Mouse (Mus musculus): ENCODE measurements around the gene Rmnd1.
"Not testable (repeated sequence)": the region's sequence is repeated elsewhere in the genome, so short reads cannot be mapped to it uniquely, and the experiment has no call there.

Gene Rmnd1

DNA sequence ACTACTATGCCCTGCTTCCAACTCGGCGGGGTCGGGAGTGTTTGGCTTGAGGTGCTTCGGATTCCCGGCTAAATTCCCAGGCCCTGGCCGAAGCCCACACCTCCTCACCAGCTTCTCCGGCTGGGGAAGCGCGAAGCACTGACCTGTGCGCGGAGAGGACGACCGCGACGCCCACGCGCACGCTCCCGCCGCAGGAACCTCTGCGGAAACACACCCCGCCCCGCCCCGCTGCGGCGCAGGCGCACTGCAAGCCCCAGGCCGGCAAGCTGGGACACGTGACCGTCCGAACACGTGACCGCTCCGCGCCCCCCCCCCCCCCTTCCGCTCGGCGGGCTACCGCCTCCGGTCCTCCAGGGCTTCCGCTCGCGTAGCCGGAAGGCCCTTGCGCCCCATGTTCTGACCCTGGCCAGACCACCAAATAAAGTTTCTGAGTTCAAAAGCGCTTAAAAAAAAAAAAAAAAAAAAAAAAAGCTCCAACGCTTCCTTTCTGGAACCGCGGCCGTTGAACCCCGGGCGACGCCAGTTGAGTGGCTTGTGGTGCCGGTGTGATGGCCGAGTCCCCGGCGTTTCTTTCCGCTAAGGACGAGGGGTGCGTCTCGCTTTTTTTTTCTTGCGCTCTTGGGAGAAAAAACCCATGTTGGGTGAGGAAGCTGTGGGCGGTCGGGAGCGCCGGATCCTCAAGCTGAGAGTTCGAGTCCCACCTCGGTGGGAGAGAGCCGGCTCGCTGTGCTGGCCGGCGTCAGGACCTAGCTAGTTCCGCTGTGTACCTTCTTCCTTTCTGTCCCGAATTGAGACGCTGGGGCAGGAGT, at the start of gene Rmnd1, which contains the start of gene Armt1:
Gene Rmnd1 (minus strand): TSS at position 266 of the 809 bp plus-strand sequence.
Gene Armt1 (plus strand): TSS at position 345 of the 809 bp plus-strand sequence.
- DNase-seq (ENCODE audit: low spot score in 2 of 2): peak; percentile 91 to 96

DNA sequence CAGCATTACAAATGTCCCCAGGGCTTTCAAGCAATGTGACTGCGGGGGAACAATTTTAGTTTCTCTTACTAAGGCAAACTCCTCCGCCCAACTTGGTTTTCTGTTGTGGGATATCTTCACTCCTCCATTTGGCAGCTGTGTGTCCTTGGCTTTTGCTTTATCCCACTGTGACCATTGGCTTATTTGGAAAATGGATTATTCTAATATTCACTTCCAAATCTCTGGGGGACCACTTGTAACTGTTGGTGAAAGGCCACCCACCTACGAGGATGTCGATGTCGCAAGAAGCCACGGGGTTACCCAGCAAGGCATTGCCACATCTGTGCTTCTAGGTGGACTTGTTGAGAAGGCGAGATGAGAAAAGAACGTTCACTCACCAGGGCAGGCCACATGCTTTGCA, 49.5 kb upstream of the Rmnd1 start:
- DNase-seq (ENCODE audit: low spot score in 2 of 2): no peak

DNA sequence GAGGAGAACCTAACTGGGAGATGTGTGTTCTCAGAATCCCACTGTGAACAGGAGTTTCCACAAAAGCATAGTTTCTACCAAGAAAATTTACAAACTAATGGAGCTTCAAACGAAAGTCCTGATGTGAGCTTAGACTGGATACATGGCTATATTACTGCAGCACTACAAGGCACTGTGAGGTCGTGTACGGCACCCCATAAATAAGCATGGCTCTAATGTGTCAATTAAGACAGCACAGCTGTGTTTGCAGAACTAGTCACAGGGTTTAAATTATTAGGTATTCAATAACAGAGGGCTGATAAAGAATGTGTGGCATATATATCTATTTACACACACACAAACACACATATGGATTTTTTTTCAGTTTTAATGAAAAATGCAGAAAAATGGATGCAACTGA, 48.7 kb upstream of the Rmnd1 start:
- DNase-seq (ENCODE audit: low spot score in 2 of 2): no peak

DNA sequence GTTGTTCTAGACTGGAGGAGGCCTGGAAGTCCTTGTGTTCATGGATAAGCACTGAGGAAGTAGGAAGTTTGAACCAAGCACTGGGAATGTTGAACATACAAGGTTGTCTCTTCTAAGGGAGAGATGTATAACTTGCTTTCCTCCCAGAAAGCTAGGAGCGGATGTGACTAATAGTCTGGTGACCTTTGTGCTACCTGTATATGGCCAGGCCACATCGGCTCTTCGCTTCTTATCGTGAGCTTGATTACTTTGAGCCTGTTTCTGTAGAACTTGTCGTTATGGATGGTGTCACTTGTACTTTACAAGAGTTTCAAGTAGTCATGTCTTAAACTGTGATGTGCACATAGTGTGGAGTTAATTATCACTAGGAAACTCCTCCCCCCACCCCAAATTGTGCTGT, 44.4 kb upstream of the Rmnd1 start:
- no peak for DNase-seq (ENCODE audit: low spot score in 2 of 2)

DNA sequence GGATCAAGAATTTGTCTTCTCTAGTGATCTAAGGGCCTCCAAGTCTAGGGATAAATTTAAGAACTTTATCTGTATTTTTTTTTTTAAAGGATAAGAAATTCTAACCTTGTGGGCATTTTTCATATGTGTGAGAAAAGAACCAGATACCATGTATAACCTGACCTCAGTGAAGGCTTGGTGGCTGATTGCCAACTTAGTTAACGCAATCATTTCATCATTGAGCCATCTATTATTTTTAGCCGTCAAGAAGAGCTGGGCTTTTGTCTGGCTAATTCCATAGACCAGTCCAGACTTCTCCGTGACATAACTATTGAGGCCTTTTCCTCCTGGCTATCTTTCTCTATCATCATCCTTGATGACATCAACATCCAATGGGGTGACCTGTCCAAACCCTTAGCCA, 43.2 kb upstream of the Rmnd1 start:
- no peak for DNase-seq (ENCODE audit: low spot score in 2 of 2)

DNA sequence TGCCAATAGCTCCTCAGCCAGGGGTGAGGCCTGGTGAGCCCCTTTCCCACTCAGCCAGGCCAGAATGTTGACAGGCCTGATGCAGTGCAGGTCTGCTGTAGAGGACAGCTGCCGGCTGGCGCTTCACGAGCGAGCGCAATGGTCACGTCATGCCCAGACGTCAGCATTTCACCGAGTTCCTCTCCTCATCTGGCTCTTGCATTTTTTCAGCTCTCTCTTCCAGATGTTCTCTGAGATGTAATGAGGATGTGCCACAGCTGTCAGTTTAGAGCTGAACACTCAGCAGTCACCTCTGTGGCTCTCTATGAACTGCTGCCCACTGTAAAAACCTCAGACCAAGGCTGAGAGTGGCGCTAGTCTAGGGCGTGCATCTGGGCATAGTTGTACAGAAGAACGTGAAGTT, 41.4 kb upstream of the Rmnd1 start:
- no peak for DNase-seq (ENCODE audit: low spot score in 2 of 2)

DNA sequence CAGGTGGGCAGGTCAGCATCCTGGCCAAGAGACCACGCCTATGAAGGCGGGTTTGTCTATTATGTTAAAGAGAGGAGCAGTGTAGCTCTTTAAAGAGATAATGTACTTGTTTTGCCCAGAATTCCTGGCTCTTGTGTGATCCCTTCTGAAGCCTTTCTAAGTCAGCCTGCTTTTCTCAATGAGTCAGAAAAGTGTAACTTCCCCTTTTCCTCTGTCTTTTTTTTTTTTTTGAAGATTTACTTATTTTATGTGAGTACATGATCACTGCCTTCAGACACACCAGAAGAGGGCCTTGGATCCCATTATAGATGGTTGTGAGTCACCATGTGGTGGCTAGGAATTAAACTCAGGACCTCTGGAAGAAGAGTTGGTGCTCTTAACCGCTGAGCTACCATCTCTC, 37.2 kb upstream of the Rmnd1 start:
- no peak for DNase-seq (ENCODE audit: low spot score in 2 of 2)

DNA sequence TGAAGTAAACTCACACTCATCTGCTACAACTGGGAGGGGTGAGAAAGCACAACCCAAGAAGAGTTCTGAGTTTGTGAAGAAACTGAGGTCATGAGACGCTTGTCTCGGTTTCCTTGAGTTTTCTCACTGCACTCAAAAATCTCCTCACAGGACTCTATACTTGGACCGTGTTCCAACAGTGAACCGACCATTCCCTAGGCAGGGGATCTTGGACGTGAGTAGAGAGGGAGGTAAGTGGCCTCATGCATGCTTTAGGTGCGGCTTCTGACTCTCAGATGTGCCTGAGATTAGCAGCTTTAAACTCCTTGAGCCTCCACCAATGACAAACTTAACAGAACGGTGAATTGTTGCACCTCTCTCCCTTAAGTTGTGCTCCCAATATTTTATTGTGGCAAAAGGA, 33.6 kb upstream of the Rmnd1 start:
- no peak for DNase-seq (ENCODE audit: low spot score in 2 of 2)

DNA sequence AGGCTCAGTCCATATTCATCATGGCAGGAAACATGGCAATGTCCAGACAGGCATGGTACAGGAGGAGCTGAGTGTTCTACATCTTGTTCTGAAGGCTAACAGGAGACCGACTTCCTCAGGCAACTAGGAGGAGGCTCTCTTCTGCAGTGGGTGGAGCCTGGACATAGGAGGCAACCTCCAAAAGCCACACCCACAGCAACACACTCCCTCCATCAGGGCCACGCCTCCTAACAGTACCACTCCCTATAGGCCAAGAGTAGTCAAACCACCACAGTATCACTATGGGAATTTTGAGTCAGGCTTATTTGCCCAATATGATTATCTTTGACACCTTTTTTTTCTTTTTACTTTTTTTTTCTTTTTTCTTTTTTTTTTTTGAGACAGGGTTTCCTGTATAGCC, 28.0 kb upstream of the Rmnd1 start:
- no peak for DNase-seq (ENCODE audit: low spot score in 2 of 2)

DNA sequence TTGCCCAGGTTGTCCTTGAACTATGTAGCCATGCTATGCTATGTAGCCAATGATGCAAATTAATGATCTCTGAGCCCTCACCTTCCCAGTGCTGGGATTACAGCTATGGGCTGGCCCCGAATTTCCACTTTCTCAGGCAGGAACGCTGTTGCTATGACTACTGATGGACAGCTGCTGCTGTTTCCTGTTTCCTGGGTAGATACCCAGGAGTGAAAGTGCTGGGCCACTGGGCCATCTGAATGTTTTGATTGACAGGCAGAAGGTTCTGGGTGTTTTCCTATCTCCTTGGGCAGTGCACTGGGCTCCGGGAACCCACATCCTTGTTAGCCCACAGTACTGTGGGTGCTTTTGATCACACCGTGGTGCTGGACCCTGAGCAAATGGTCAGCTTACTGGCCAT, 24.2 kb upstream of the Rmnd1 start:
- DNase-seq (ENCODE audit: low spot score in 2 of 2): no peak

DNA sequence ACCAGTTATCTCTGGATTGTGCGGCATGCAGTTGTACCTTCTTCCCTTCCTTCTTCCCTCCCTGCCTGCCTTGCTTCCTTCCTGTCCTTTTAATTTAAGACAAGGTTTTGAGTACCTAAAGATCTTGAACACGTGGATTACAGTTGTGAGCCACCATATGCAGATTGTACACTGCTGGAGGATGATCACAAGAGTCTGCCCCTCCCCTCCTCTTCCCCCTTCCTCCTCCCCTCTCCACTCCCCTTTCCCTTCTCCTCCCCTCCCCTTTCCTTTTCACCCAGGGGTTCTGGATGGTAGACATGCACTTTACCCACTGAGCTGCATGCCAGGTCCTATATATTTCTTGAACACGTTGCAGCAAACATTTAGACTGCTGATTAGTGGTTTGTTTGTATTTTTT, 3.2 kb upstream of the Rmnd1 start:
- DNase-seq (ENCODE audit: low spot score in 2 of 2): no peak

DNA sequence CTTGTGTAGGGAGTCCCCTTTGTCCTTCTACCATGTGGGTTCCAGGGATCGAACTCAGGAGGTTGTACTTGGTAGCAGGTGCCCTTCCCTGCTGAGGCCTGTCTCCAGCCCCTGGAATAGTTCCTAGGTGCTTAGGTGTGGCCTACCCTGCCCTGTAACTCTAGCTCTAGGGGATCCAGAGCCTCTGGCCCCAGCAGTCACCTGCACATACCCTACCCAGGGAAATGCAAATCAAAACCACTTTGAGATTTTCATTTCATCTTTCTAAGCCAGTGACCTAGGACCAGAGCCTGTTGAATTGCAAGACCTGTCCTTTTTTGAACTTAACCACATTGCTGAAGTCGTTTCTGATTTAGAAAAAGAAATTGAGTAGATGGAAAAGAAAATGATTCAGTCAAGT, 1.7 kb upstream of the Rmnd1 start:
- DNase-seq (ENCODE audit: low spot score in 2 of 2): not testable (repeated sequence)

DNA sequence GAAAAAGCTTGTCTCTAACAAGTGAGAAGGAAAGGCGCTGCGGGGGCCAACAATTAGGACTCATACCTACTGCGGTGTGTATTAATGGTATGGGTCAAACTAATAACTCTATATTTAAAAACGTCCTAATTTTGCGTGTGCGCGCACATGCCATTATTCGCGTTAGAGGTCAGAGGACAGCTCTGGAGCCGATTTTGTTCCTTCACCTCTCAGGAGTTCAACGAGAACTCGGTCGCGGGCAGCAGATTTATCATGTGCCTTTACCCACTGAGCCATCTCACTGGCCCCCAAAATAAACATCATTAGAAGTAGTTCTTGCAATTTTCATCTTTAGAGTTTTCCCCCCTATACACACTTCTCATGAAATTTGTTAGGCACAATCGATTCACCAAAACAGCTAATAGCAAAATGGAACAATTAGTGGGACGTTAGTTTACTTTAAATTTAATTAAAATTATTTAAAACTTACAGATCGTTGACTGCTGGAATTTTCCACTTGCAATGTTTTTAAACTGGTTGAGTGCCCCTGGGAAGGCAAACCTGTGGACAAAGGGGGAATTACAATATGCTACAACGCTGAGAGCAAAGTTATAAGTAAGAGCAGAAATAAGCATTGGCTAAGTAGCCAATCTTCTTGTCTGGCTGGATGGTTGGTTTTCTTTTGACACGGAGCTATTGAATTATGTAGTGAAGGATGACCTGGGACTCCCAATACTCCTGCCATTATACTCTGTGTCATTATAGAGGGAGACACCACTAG, 988 bp upstream of the Rmnd1 start:
- no peak for DNase-seq (ENCODE audit: low spot score in 2 of 2)

DNA sequence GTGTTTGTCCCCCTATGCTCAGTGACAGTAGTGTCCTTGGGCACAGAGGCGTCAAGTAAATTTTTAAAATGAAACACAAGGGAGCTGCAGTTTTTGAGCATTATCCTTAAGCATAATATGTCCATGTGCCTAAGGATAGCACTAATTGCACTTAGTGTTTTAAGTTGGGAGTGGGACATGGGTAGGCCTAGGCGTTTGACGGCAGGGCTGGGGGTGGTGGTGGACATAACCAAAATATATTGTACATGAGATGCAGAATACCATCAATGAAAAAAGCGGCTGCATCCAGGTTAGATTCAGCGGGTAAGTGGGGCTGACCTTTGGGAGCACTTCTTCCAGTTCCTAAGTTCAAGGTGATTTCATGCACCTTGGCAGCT, 454 bp downstream of the Rmnd1 start:
- no peak for DNase-seq (ENCODE audit: low spot score in 2 of 2)

DNA sequence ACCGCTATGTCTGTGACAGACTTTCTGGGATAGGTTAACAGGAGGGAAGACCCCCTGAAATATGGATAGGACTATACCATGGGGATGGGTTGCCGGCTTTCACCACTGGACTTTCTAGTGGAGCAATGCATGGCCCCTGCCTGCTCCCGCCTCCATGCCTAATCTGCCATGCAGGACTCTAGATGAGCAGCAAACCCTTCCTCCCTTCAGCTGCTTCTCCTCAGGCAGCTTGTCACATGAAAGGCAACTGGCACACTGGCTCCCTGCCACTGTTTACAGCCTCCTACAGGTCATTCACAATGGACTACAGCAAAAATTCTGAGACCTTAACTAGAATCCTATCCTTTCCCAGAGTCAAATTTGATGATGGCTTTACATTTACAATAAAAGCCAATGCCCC, 1.4 kb downstream of the Rmnd1 start:
- DNase-seq (ENCODE audit: low spot score in 2 of 2): no peak

DNA sequence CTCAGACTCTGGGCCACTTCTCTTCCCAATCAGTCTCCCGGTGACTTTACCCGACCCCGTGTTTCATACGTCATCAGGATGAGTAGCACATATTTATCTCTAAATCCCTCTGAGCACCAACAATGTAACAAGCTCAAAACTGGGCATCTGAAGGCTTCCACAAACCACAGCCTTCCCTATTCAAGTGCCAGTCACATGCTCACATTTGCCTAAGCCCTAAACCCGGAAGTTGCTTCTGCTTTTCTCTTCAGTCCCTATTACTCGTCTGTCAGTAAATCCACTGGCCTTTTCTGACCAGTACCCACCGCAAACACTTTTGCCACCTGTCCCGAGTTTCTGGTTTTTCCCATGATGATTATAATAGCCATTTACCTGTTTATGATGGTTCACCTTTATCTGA, 1.8 kb downstream of the Rmnd1 start:
- DNase-seq (ENCODE audit: low spot score in 2 of 2): no peak

DNA sequence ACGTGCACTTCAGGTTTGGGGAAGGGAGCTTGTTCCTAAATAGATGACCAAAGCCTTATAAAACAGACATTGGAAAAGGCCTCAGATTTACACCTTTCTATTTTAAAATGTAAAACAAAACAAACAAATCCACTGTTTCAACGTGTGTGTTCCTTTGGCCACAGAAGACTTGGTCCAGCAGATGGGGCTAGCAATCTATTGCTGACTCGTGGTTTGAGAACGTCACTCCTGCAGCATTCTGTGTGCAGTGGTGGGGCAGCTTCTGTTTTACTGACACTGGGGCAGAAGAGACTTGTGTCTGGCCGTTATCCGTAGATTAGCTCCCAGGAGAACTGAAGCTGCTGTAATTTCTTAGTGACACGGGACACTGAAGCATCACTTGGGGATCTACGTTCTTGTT, 6.9 kb downstream of the Rmnd1 start:
- DNase-seq (ENCODE audit: low spot score in 2 of 2): no peak

DNA sequence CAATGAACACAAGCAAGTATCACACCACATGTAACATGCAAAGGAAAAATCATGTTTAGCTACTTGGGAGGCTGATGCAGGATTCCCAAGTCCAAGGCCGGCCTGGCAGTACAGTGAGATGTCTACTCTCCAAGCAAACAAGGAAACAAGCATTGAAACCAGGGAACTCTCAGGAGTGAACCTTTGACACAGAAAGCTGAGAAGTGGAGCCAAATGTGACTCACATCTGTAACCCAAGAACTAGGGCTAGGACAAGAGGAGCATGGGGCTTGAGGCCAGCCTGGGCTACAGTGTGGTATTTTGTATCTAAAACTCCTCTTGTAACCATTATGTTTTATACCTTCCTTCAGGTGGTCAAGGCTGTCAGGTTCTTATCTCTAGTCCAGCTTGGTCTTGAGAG, 25.0 kb downstream of the Rmnd1 start:
- DNase-seq (ENCODE audit: low spot score in 2 of 2): no peak

DNA sequence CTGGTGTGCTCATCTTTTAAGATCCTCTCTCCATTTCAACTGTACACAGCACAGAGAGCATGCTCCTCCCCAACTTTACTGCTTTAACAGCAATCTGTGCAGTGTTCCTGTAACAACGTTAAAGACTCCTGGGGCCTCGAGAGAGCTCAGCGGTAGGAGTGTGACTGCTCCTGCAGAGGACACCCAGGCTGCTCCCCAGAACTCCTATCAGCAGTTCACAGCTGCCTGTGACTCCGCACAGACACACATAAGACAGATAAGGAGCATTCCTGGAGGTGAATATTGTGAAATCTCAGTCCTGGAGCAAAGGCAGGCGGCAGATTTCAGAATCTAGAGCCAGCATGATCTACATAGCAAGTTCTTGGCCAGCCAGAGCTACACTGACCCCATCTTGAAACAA, 26.7 kb downstream of the Rmnd1 start:
- no peak for DNase-seq (ENCODE audit: low spot score in 2 of 2)

DNA sequence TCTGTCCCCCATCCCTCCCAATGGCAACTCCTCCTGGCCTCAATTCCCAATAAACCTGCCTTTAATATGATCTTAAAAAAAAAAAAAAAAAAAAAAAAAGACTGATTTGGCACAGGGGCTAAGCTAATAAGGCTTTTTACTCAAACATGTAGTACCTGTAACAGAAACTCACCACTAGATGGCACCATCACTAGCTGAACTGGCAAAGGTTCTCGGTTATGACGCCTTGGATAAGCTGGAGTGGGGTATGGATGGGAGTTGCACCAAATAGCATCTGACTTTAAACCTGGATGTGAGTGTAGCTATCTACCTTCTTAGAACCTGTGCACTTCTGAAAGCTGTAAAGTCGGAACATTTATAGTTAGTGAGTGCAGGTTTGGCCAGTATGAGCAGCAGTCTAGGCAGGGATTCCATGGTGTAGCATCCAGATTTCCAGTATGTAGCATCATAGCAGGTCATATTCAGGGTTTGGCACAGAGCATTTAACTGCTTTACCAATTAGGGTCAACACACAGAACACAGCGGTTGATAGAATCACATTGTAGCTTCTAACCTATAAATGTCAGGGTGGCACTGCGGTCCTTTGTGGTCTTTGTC, 27.2 kb downstream of the Rmnd1 start:
- DNase-seq (ENCODE audit: low spot score in 2 of 2): no peak

DNA sequence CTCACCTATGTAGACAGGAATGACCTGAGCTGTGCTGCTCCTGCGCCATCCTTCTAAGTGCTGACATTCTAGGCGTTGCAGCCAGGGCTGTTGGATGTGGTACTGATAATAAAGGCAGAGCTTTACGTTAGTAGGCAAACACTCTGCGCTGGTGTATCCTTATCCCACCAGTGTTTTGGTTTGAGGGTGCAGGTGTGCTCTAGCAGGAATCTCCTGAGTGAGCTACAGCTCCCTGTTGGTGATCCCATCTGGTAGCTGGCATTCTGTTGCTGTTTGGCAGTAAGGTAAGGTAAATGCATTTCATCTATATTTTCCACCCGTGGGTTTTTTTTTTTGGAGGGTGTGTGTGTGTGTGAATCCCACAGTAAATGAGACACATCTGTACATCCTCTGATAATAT, 34.1 kb downstream of the Rmnd1 start:
- no peak for DNase-seq (ENCODE audit: low spot score in 2 of 2)

DNA sequence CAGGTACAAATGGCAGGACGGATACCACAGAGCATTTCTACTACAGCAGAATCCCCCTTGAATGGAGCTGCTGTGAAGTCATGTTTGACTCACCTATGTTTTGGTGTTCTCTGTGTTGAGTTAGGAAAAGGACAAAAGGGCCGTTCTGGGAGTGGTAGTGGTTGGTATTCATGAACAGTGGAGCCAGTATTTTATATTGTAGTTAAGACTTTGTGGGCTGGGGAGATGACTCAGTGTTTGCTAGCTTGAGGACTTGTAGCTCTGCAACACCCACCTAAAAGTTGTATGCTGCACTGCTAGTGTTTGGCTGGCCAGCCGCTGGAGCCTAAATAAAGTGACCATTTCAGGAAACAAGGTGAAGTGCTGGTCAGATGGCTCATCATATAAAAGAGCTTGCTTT, 36.9 kb downstream of the Rmnd1 start:
- no peak for DNase-seq (ENCODE audit: low spot score in 2 of 2)

DNA sequence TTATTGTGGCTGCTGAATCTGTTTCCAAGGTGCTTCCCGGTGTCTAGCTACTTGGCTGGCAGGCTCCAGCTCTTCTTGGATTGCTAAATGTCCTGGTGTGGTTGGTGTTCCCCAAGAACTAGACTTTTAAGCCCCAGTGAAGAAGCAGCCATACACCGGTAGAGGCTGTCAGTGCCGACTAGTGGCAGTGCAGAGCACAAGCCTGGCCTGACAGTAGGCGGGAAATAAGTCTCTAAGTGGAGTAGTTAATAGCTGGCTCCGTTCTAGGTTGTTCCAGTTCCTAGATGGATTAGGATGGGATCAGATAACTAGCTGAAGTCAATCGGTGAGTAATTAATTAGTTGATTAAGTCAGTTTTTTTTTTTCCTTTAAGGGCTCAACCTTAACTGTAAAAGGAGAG, 40.3 kb downstream of the Rmnd1 start:
- no peak for DNase-seq (ENCODE audit: low spot score in 2 of 2)
